Mouse (Mus musculus) liver, adult 2 months (tissue): ENCODE results near the gene Zfp280d.

Experiments
- CTCF ChIP-seq: fragments of 200-500 bp; IDR thresholded peaks from 2 replicates; pipeline ENCODE4 v1.5.1; 2011; ENCODE audit warnings: low read depth, low read length, control low read depth
- POLR2A ChIP-seq: fragments of 200-500 bp; IDR thresholded peaks from 2 replicates; pipeline ENCODE4 v1.6.1; 2011; ENCODE audit warnings: low read length, control low read depth; ENCODE audit not compliant: insufficient read depth; ENCODE audit errors: extremely low read depth

GRCm38 (mm10) chr9:72260337-72260736 lies 14.3 kb upstream of the Zfp280d start:
- TF ChIP-seq CTCF (peak; percentile 37; the same call in 1 of the 2 replicates), POLR2A (no peak)
